Mouse (Mus musculus): ENCODE results near the gene Pacs2.

DNA sequence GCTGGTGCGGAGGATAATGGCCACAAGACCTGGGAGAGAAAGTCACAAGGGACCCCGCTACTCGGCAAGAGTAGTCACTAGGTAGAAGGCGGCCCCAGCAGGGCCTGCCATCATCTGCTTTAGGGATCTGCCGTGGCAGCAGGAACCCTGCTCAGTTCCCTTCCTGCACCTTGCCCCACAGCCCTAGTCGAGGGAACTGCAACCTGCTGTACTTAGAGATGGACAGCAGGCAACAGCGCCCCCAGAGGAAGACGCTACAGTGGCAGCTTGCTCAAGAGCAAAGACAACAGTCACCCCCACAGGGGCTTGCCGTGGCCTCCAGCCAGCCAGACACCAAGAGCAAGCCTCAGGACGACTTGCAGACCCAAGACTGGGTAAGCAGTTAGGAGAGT, 60.8 kb downstream of the Pacs2 start:
- TF ChIP-seq CTCF (IDR thresholded peaks at IDR 0.05) = no peak; the same call in none of the 2 replicates
- TF ChIP-seq POLR2A (IDR thresholded peaks at IDR 0.05; ENCODE audit: insufficient read depth, low read depth, low read length) = peak; percentile 62
